Mouse (Mus musculus): ENCODE data around the gene Zxdc. TPM values are rescaled to one million over a fixed set of nuclear protein-coding genes. Genes with fewer than 3 reads are reported as not detected.

Gene Zxdc
- polyA plus RNA-seq (2015; fragmentation: Nextera tagmentation; extraction: Ambion mirVana), result 6.5 and 6.9 TPM in 2 replicates

DNA sequence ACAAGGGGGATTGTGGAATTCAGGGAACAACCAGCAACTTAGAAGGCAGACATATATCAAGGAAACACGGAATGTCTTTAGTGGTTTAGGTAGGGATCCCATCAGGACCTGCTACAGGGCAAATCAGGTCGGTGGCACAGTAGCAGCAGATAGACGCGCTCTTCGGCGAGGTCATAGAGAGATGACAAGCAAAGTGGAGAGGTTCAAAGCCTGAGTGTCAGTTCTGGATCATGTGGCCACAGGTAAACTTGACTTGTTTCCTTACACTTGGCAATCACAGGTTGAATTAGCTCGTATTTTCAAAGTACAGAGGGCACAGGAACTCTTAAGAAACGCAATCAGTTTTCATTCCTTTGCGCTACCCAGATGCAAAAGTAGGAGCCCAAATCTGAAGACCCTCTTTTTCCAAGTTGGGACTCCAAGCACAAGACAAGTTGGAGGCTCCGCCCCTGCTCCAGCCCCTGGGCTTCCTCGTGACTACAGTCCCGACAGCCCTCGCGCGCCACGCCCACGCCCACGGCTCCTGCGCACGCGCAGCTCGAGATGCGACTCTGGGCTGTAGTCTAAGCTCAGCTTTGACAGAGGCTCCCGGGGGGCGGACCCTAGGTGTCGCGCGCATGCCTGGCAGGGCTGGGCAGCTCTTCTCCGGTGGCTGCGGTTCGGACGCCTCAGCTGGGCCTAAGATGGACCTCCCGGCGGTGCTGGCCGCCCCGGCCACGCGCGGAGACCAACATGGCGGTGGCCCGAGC, at the start of gene Zxdc:
Gene Zxdc, plus strand, starts transcription at position 517 of the 749 bp plus-strand sequence.
- peak; percentile 98 for ATAC-seq (ENCODE audit: low FRiP score, low read depth)
- Histone ChIP-seq H3K27me3 (no peaks in the 10 kb centered on the region), H3K4me3 (peak within 1 kb of the TSS; percentile 94), H3K9me3 (no peaks in the 10 kb centered on the region), H3K9ac (peak within 1 kb of the TSS; percentile 81), H3K27ac (peak within 1 kb of the TSS; percentile 67; the same call in 1 of the 2 replicates), H3K4me2 (replicated peaks) (peak within 1 kb of the TSS; percentile 99), H3K4me1 (peaks cover 23% of the 10 kb centered on the region), H3K36me3 (peaks cover 20% of the 10 kb centered on the region)
- 6% methylated on average over 38 of the region's 41 CpGs for WGBS

DNA sequence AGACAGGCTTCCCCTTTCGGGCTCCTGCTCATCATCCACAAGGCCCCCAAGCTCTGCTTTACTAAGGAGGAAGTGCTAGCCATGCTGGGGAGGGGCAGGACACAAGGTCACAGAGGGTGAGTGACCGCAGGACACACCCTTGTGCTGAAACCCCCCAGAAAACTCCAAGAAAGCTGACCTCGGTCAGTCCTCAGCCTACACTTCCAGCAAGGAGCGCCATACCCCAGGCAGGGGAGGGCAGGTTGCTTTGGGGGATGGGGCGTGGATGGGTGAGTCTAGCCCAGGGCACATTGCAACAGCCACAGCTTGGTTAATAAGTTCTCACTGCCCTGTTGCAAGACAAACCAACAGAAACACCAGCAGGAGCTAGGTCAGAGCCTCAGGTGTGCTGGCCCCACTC, 48.9 kb upstream of the Zxdc start:
- 78% methylated on average over 5 of the region's 5 CpGs for WGBS

DNA sequence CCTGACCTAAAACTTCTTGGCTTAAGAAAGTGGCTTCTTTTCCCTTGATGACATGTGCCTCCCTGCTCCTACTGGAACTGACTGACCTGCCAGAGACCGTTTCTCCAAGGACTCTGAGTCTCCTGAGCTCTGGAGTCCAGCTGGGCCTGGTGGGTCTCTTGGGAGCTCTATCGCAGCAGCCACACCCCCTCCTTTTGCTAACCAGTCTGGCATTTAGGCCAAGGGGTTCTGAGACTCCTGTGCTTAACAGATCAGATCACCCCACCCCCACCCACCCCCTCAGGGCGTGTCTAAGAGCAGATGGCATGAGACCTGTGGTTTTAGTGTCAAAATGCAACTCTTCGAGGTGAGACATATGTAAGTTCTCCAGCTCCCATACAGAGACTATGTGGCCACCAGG, 47.5 kb upstream of the Zxdc start:
- no peak overlapping the region for H3K4me2 ChIP-seq (replicated peaks)
- peaks cover 5% of the 10 kb centered on the region for H3K4me1 ChIP-seq
- WGBS, result 46% methylated on average over 4 of the region's 4 CpGs
- no peaks in the 10 kb centered on the region for H3K9me3 ChIP-seq
- peaks cover 22% of the 10 kb centered on the region for H3K27me3 ChIP-seq
- H3K4me3 ChIP-seq, result no peak overlapping the region
- H3K36me3 ChIP-seq, result no peaks in the 10 kb centered on the region
- no peak overlapping the region for H3K27ac ChIP-seq
- ATAC-seq (ENCODE audit: low FRiP score, low read depth), result no peak
- H3K9ac ChIP-seq, result no peak overlapping the region

More for the DNA sequence above, 48.9 kb upstream of the Zxdc start:
- peaks cover 15% of the 10 kb centered on the region for H3K27me3 ChIP-seq
- no peaks in the 10 kb centered on the region for H3K36me3 ChIP-seq
- ATAC-seq (ENCODE audit: low FRiP score, low read depth), result no peak
- H3K27ac ChIP-seq, result no peak overlapping the region
- peaks cover 5% of the 10 kb centered on the region for H3K4me1 ChIP-seq
- H3K9ac ChIP-seq, result no peak overlapping the region
- no peak overlapping the region for H3K4me3 ChIP-seq
- no peak overlapping the region for H3K4me2 ChIP-seq (replicated peaks)
- no peaks in the 10 kb centered on the region for H3K9me3 ChIP-seq

DNA sequence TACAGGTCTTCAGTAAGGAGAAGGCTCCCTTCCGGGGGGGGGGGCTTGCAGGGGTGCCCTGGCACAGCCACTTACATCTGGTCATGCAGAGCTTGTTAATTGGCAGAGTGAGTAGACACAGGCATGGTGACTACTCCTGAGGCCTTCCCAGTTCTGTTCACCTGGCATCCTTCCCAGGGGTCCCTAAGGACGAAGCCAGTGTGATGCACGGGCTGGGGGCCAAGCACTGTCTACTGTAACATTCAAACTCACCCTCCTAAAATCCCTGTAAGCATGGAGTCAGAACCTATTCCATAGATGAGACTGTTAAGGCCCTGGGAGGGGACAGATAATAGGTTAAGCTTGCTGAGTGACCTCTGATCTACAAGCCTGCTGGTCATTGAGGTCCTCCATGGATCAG, 45.3 kb upstream of the Zxdc start:
- peaks cover 26% of the 10 kb centered on the region for H3K27me3 ChIP-seq
- no peak overlapping the region for H3K9ac ChIP-seq
- H3K4me3 ChIP-seq, result no peak overlapping the region

DNA sequence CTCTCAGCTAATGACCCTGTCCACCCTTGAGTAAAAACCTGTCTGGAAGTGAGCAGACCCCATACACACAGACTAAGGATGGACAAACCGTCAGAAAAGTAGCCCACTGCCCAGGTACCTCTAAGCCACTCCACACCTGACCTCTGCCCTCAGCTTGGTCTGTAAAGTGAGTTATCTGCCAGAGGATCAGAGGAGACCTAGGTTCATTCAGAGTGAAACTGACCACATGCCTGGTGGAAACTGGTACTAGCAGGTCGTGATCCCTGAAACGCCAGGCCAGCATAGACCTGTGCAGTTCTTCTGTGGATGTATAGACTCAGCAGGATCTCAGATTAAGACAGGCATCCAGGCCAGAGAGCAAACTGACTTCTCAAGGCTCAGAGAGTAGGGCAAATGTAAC, 44.8 kb upstream of the Zxdc start:
- peaks cover 26% of the 10 kb centered on the region for H3K27me3 ChIP-seq
- H3K9me3 ChIP-seq, result no peaks in the 10 kb centered on the region
- H3K4me3 ChIP-seq, result no peak overlapping the region
- no peak for ATAC-seq (ENCODE audit: low FRiP score, low read depth)
- H3K36me3 ChIP-seq, result no peaks in the 10 kb centered on the region
- 63% methylated on average over 3 of the region's 3 CpGs for WGBS
- no peak overlapping the region for H3K27ac ChIP-seq
- no peak overlapping the region for H3K9ac ChIP-seq
- H3K4me2 ChIP-seq (replicated peaks), result peak overlapping the region; percentile 59; the same call in 1 of the 2 replicates
- peaks cover 5% of the 10 kb centered on the region for H3K4me1 ChIP-seq

More for the DNA sequence above, 45.3 kb upstream of the Zxdc start:
- Histone ChIP-seq H3K36me3 (no peaks in the 10 kb centered on the region), H3K4me2 (replicated peaks) (no peak overlapping the region), H3K4me1 (peaks cover 5% of the 10 kb centered on the region), H3K27ac (no peak overlapping the region), H3K9me3 (no peaks in the 10 kb centered on the region)
- ATAC-seq (ENCODE audit: low FRiP score, low read depth), result no peak
- 63% methylated on average over 3 of the region's 3 CpGs for WGBS

DNA sequence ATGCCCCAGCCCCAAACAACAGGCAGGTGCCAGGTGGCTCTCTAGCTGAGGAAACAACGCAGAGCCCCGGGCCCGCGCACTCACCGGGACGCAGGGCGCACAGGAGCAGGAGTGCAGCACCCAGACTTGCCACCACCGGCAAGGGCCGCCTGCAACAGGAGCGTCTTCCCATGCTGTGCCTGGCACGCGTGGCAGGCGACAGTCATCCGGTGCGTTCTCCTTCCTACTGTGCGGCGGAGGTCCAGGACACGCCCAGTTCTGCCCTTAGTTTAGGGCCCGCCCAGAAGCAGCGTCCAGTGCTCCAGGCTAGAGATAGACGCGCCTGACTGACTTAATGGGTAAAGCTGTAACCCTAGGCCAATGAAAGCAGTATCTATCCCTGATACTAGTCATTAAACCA, 44.3 kb upstream of the Zxdc start, which contains the start of gene Chst13:
Gene Chst13, minus strand, starts transcription at position 195 of the 400 bp plus-strand sequence.
- H3K9me3 ChIP-seq, result no peaks in the 10 kb centered on the region
- peak within 1 kb of the TSS; percentile 59 for H3K4me2 ChIP-seq (replicated peaks)
- WGBS, result 4% methylated on average over 22 of the region's 22 CpGs
- H3K4me1 ChIP-seq, result peaks cover 5% of the 10 kb centered on the region
- ATAC-seq (ENCODE audit: low FRiP score, low read depth), result no peak
- H3K4me3 ChIP-seq, result peak within 1 kb of the TSS; percentile 26
- H3K36me3 ChIP-seq, result no peaks in the 10 kb centered on the region
- H3K27ac ChIP-seq, result no peak within 1 kb of the TSS
- no peak within 1 kb of the TSS for H3K9ac ChIP-seq
- H3K27me3 ChIP-seq, result peaks cover 26% of the 10 kb centered on the region

DNA sequence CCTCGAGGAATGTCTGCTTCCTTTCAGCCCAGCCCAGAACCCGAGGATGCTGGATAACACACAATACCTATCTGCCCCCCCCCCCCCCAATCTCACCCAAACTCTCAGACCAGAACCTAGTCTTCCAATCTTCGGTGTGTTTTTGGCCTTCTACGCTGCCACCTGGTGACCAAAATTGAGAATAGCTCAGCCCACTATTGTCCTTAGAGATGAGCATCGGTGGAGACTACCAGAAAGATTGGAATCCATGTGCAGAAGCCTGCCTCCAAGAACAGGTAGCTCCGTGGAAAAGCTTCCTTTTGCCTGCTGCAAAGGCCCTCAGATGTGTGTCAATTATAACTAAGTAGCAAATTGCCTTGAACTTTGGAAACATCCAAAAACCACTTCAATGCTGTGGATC, 41.6 kb upstream of the Zxdc start:
- H3K4me2 ChIP-seq (replicated peaks), result no peak overlapping the region
- H3K27ac ChIP-seq, result no peak overlapping the region
- no peak for ATAC-seq (ENCODE audit: low FRiP score, low read depth)
- no peak overlapping the region for H3K9ac ChIP-seq
- 23% methylated on average over 6 of the region's 6 CpGs for WGBS
- peaks cover 26% of the 10 kb centered on the region for H3K27me3 ChIP-seq
- H3K9me3 ChIP-seq, result no peaks in the 10 kb centered on the region
- H3K36me3 ChIP-seq, result no peaks in the 10 kb centered on the region
- H3K4me1 ChIP-seq, result peaks cover 5% of the 10 kb centered on the region
- H3K4me3 ChIP-seq, result no peak overlapping the region

DNA sequence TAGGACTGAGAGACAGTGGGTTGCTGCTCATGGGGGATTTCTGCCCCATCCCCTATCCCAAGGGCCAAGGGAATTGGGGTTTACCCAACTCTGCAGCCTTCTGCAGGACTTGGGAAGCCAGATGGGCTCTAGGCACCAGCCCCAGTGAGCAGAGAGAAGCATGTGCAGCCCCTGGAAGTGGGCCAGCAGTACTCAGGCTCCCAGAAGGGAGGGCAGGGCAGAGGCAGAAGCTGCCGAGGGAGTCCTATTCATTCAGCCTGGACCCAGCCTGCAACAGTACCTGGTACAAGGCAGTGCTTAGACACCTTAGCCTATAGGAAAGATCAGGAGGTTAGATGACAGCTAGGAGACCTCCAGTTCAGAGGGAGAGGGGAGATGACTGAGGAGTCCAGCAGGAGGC, 39.3 kb upstream of the Zxdc start:
- no peak for ATAC-seq (ENCODE audit: low FRiP score, low read depth)
- 25% methylated on average over 1 of the region's 1 CpGs for WGBS

DNA sequence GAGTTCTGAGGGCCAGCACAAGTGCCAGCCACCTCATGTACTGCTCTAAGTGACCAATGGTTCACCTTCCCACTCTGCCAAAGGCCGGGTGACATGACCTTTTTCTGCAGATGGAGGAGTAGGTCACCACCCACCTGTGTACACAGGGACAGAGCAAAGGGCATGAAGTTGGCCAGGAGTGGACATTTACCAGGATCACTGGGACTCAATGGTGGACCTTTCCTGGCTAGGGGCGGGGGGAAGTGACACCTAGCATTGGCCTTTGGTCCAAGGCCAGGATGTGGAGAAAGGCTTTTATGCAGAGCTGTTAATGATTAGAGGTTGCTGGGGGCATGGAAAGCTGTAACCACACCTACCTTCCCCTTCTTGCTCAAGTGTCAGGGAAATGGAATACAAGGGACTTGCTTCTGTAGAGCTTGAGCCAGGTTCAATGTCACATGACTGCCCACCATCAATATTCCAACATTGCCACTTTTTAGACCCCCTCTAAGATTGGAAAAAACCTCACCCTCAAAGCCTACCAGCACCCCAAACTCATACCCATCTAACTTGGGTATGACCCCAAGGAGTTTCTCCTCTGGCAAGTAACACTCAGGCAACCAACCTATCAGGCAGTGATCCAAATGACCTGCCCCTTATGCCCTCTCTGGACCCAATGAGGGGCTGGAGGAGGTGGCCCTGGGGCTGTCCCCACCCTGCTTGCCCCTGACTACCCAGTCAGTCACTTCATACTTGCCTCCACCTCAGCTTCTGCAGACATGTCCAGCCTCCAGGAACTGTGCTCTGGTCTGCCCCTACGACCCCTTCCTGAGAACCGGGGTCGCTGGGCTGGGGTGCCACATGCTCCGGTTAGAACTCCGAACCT, 36.5 kb upstream of the Zxdc start, which contains the start of gene Uroc1:
Gene Uroc1, plus strand, starts transcription at position 724 of the 865 bp plus-strand sequence.
- no peak within 1 kb of the TSS for H3K9ac ChIP-seq
- H3K4me1 ChIP-seq, result no peaks in the 10 kb centered on the region
- H3K27ac ChIP-seq, result no peak within 1 kb of the TSS
- H3K9me3 ChIP-seq, result no peaks in the 10 kb centered on the region
- no peaks in the 10 kb centered on the region; the same call in 1 of the 2 replicates for H3K27me3 ChIP-seq
- no peak within 1 kb of the TSS for H3K4me3 ChIP-seq
- no peaks in the 10 kb centered on the region for H3K36me3 ChIP-seq
- H3K4me2 ChIP-seq (replicated peaks), result no peak within 1 kb of the TSS
- 83% methylated on average over 7 of the region's 7 CpGs for WGBS
- no peak for ATAC-seq (ENCODE audit: low FRiP score, low read depth)

More for the DNA sequence above, 39.3 kb upstream of the Zxdc start:
- H3K4me1 ChIP-seq, result peaks cover 2% of the 10 kb centered on the region
- H3K9ac ChIP-seq, result no peak overlapping the region
- H3K27ac ChIP-seq, result no peak overlapping the region
- no peak overlapping the region for H3K4me3 ChIP-seq
- H3K36me3 ChIP-seq, result no peaks in the 10 kb centered on the region
- peaks cover 15% of the 10 kb centered on the region for H3K27me3 ChIP-seq
- no peak overlapping the region for H3K4me2 ChIP-seq (replicated peaks)
- H3K9me3 ChIP-seq, result no peaks in the 10 kb centered on the region

DNA sequence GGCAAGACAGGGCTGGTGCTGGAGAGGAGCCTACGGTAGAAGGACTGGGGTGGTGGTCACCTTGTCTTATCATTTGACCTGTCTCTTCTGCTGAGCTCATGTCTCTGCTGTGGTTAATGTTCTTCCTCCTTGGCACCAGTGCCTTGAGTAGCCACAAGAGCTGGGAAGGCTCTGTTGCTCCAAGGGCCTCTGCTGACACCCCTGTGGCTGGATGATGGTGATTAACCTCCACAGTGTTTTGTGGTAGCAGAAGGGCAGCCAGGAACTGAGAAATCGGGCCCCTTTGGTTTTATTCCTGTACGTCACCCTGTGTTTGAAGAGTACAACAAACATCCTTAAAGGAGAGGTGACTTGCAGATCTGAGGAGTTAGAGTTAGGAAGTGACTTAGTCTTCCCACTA, 35.0 kb upstream of the Zxdc start:
- WGBS, result 85% methylated on average over 3 of the region's 3 CpGs
- no peaks in the 10 kb centered on the region for H3K36me3 ChIP-seq
- H3K27ac ChIP-seq, result no peak overlapping the region
- ATAC-seq (ENCODE audit: low FRiP score, low read depth), result no peak
- no peaks in the 10 kb centered on the region for H3K9me3 ChIP-seq
- no peak overlapping the region for H3K4me2 ChIP-seq (replicated peaks)
- no peaks in the 10 kb centered on the region for H3K4me1 ChIP-seq
- no peaks in the 10 kb centered on the region for H3K27me3 ChIP-seq
- no peak overlapping the region for H3K9ac ChIP-seq
- H3K4me3 ChIP-seq, result no peak overlapping the region

DNA sequence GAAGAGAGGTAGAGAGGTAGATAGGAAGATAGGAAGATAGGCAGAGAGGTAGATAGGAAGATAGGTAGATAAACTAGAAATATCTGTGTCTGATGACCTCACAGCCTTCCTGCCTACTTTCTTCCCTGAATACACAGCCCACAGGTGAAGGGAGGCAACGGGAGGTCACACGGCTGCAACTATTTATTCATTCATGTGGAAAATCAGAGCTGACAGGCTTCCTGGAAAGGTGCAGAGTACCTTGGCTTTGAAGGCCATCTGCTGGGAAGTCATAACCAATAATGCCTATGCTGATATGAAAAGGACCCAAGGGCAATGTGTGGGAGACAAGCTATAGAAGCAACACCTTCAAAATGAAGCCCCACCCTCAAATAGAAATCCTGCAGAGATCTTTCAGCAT, 26.9 kb upstream of the Zxdc start:
- H3K36me3 ChIP-seq, result no peaks in the 10 kb centered on the region
- H3K27ac ChIP-seq, result no peak overlapping the region
- 78% methylated on average over 2 of the region's 2 CpGs for WGBS
- H3K4me3 ChIP-seq, result no peak overlapping the region
- no peak overlapping the region for H3K9ac ChIP-seq
- no peaks in the 10 kb centered on the region for H3K4me1 ChIP-seq
- no peaks in the 10 kb centered on the region for H3K27me3 ChIP-seq
- H3K9me3 ChIP-seq, result no peaks in the 10 kb centered on the region
- no peak overlapping the region for H3K4me2 ChIP-seq (replicated peaks)
- no peak for ATAC-seq (ENCODE audit: low FRiP score, low read depth)

DNA sequence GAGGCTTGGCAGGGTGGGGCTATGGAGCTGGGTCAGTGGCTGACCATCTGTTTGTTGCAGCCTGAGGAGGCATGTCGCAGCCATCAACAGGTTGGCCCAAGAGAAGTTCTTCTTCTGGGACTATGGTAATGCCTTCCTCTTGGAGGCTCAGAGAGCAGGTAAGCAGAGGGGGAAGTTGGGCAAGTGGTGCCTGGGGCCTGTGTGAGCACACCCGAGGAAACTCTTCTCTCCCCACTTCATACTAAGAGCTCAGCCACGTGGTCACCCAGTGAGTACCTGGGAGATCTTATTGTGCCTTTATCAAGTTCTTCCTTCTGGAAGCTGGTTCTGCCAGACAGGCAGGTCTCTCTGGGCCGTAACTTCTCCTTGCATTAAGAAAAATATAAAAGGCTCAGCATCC, 22.1 kb upstream of the Zxdc start:
- ATAC-seq (ENCODE audit: low FRiP score, low read depth), result no peak
- no peak overlapping the region for H3K9ac ChIP-seq
- no peak overlapping the region for H3K27ac ChIP-seq
- WGBS, result 70% methylated on average over 4 of the region's 4 CpGs
- no peak overlapping the region for H3K4me3 ChIP-seq
- no peaks in the 10 kb centered on the region for H3K36me3 ChIP-seq
- H3K27me3 ChIP-seq, result no peaks in the 10 kb centered on the region
- no peaks in the 10 kb centered on the region for H3K9me3 ChIP-seq
- no peaks in the 10 kb centered on the region for H3K4me1 ChIP-seq
- H3K4me2 ChIP-seq (replicated peaks), result no peak overlapping the region

Measured in limb, embryonic 13.5 days (tissue).